Mouse (Mus musculus) stomach, postnatal 0 days (tissue): ENCODE data around the gene Oosp1.

Experiments used
- CTCF ChIP-seq: IDR thresholded peaks from 2 replicates; pipeline ENCODE4 v1.5.1; 2016; ENCODE audit warnings: antibody characterized with exemption, low read depth, mild to moderate bottlenecking, moderate library complexity
- EP300 ChIP-seq: optimal IDR thresholded peaks from 2 replicates; pipeline ENCODE3; 2016; ENCODE audit warnings: antibody characterized with exemption

DNA sequence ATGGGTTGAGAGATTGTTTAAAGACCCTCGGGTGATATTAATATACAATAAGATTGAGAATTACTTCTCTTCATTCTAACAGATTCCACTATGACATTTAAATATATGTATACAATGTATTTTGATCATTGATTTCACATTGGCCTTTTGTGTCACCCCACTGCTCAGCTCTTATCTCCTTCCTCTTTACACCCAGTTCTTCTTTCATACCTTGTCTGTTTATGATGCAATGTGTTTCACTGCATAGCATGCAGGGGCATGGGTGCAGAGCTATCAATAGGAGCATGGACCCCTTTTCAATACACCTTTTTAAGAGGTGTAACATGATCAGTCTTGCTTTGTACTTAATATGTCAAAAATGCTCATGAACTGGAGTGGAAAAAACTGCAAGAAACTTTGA, 39.3 kb upstream of the Oosp1 start:
- no peak for TF ChIP-seq CTCF
- TF ChIP-seq EP300 = no peak
